ENCODE assay signal across 14 mouse cellular contexts in genomic region chr11:19202602-19203517, GRCm38 (mm10).
DNase-seq lines count a peak whose midpoint lies in the region; ATAC-seq and TF ChIP-seq lines count a peak whose summit lies in the region.
"Had no signal": no experiment of that assay in that cellular context is flagged by ENCODE, and none has a peak within 500 bp of the region (broad histone marks: within the 10 kb centered on the region; RNA-seq: fewer than 3 reads in every experiment).

No protein-coding gene starts in this region.

- 53% methylated on average over 8 of the region's 8 CpGs for WGBS in embryonic facial prominence, embryonic 13.5 days
- WGBS in embryonic facial prominence, embryonic 10.5 days: 54% methylated on average over 8 of the region's 8 CpGs
- 63% methylated on average over 8 of the region's 8 CpGs for WGBS in neural tube, embryonic 11.5 days
- 87% methylated on average over 8 of the region's 8 CpGs for WGBS in lung, adult 2 months

- no peak for ATAC-seq in embryonic facial prominence, embryonic 13.5 days (ENCODE audit: insufficient number of reproducible peaks, insufficient read depth, low FRiP score, low TSS enrichment, low read depth)
- peak; percentile 82 for ATAC-seq in neural tube, embryonic 11.5 days (ENCODE audit: insufficient read depth, low FRiP score, low TSS enrichment)
- no peak for ATAC-seq in activated CD4-positive, CD25-positive, alpha-beta regulatory T cell, adult 4 months

- TF ChIP-seq CTCF in lung, adult 2 months (IDR thresholded peaks at IDR 0.05; ENCODE audit: insufficient read depth, low read length): no peak

- H3K27ac ChIP-seq in embryonic facial prominence, embryonic 13.5 days: peak overlapping the region; percentile 2; the same call in 1 of the 2 replicates
- no peak overlapping the region for H3K27ac ChIP-seq in embryonic facial prominence, embryonic 10.5 days (replicated peaks)
- no peak overlapping the region for H3K27ac ChIP-seq in neural tube, embryonic 11.5 days (ENCODE audit: low read depth, low read length)
- H3K27ac ChIP-seq: liver, embryonic 14.5 days had no signal

- no peak for DNase-seq in embryonic facial prominence, embryonic 10.5 days (ENCODE audit: low spot score)
- DNase-seq in neural tube, embryonic 11.5 days (ENCODE audit: low spot score): no peak
- DNase-seq in neural tube, embryonic 10.5 days (ENCODE audit: extremely low spot score, low spot score): no peak
- peak; percentile 34 for DNase-seq in mesoderm, embryonic 11.5 days (ENCODE audit: low read depth, low spot score)
- DNase-seq in cerebellum, adult 9-10 months: no peak
- no peak for DNase-seq in lung, adult 2 months
- DNase-seq: cerebellum, adult 18-20 months; gastrocnemius, postnatal 10 days; kidney, adult 18-20 months; spleen, adult 18-20 months had no signal

- peaks cover 17% of the 10 kb centered on the region for H3K4me1 ChIP-seq in embryonic facial prominence, embryonic 13.5 days
- peaks cover 31% of the 10 kb centered on the region for H3K4me1 ChIP-seq in embryonic facial prominence, embryonic 10.5 days
- peaks cover 10% of the 10 kb centered on the region for H3K4me1 ChIP-seq in neural tube, embryonic 11.5 days (ENCODE audit: control insufficient read depth, insufficient read depth, low read length)
- H3K4me1 ChIP-seq in lung, adult 2 months (ENCODE audit: control insufficient read depth, insufficient read depth, low read length): no peaks in the 10 kb centered on the region
- H3K4me1 ChIP-seq: megakaryocyte, embryonic 14.5 days had no signal

- no peaks in the 10 kb centered on the region for H3K27me3 ChIP-seq in embryonic facial prominence, embryonic 13.5 days
- no peaks in the 10 kb centered on the region for H3K27me3 ChIP-seq in embryonic facial prominence, embryonic 10.5 days (replicated peaks; ENCODE audit: low read depth, poor library complexity, severe bottlenecking)
- no peaks in the 10 kb centered on the region for H3K27me3 ChIP-seq in neural tube, embryonic 11.5 days (ENCODE audit: control insufficient read depth, insufficient read depth, low read length)
- H3K27me3 ChIP-seq: megakaryocyte, embryonic 14.5 days had no signal

- H3K36me3 ChIP-seq in embryonic facial prominence, embryonic 13.5 days: no peaks in the 10 kb centered on the region
- no peaks in the 10 kb centered on the region for H3K36me3 ChIP-seq in embryonic facial prominence, embryonic 10.5 days (replicated peaks)
- no peaks in the 10 kb centered on the region for H3K36me3 ChIP-seq in neural tube, embryonic 11.5 days (ENCODE audit: control insufficient read depth, insufficient read depth, low read length)

- no peak for TF ChIP-seq POLR2A in lung, adult 2 months (IDR thresholded peaks at IDR 0.05; ENCODE audit: borderline replicate concordance, extremely low read depth, low read depth, low read length)

- no peak overlapping the region for H3K9ac ChIP-seq in embryonic facial prominence, embryonic 13.5 days
- no peak overlapping the region for H3K9ac ChIP-seq in neural tube, embryonic 11.5 days (ENCODE audit: low read length)
- H3K9ac ChIP-seq: liver, embryonic 14.5 days had no signal

- no peak overlapping the region for H3K4me3 ChIP-seq in embryonic facial prominence, embryonic 13.5 days
- no peak overlapping the region for H3K4me3 ChIP-seq in embryonic facial prominence, embryonic 10.5 days
- no peak overlapping the region for H3K4me3 ChIP-seq in neural tube, embryonic 11.5 days (ENCODE audit: low read depth, low read length)
- no peak overlapping the region for H3K4me3 ChIP-seq in lung, adult 2 months (replicated peaks; ENCODE audit: extremely low read depth, low read depth, low read length)
- H3K4me3 ChIP-seq: megakaryocyte, embryonic 14.5 days had no signal

- H3K9me3 ChIP-seq in embryonic facial prominence, embryonic 13.5 days: no peaks in the 10 kb centered on the region
- H3K9me3 ChIP-seq in embryonic facial prominence, embryonic 10.5 days: no peaks in the 10 kb centered on the region
- no peaks in the 10 kb centered on the region for H3K9me3 ChIP-seq in neural tube, embryonic 11.5 days (ENCODE audit: control insufficient read depth, low read length)

- no peak overlapping the region for H3K4me2 ChIP-seq in embryonic facial prominence, embryonic 13.5 days
- H3K4me2 ChIP-seq in neural tube, embryonic 11.5 days (ENCODE audit: low read depth): no peak overlapping the region
